Mouse (Mus musculus) kidney, adult 18-20 months (tissue): Measurements from ENCODE around the gene Pygb.

ENCODE experiments used
- DNase-seq: peaks from one replicate; pipeline ENCODE4 v3.0.0; 2021

Gene Pygb

DNA sequence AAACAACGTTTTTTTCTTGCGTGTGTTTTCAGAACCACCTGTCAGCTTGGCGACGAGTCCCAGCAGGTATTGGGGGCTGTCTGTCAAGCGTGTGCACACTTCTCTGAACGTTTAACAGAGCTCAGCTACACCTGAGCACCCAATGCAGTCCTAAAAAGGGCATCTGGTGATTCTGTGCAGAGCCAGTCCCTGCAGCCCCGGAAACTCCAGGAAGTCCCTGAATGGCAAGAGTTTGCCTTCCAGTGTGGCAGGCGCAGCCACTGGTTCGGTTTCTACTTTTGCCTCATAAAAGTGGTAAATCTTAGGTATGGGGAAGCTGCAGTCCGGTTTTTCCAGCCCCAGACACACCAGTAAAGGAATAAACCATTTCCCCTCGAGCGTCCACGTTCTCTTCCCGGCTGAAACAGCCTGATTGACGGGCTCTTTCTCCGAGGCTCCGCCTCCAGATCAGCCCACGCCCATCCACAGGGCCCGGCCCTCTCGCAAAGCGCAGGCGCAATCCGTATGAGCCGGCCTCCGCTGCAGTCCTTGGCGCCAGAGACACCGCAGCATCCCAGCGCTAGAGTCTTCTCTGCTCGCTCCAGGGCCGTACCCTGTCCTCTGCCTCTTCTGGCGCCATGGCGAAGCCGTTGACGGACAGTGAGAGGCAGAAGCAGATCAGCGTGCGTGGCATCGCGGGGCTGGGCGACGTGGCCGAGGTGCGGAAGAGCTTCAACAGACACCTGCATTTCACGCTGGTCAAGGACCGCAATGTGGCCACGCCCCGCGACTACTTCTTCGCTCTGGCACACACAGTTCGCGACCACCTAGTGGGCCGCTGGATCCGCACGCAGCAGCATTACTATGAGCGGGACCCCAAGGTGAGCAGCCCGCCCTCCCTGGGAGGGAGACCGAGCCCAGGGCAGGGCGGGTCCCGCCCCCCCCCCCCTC, at the start of gene Pygb:
TSS of gene Pygb (plus strand) at position 485 of the 930 bp plus-strand sequence.
- peak; percentile 88 for DNase-seq

DNA sequence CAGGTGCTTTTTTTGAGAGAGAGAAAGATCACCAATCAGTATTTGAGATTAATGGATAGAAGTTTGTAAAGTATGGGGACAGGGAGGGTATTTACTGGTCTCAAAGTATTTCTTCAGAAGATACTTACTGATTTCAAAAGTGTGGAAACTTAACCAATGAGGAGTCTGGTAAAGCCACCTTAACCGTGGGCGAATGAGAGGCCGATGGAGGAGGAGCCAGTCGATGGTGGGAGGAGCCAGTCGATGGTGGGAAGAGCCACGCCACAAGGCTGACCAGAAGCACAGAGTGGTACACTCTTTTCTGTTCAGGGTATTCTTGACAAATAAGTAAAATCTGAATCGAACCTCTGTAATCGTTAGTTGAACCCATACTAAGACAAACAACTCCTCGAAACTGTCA, 48.7 kb upstream of the Pygb start:
- DNase-seq: no peak

DNA sequence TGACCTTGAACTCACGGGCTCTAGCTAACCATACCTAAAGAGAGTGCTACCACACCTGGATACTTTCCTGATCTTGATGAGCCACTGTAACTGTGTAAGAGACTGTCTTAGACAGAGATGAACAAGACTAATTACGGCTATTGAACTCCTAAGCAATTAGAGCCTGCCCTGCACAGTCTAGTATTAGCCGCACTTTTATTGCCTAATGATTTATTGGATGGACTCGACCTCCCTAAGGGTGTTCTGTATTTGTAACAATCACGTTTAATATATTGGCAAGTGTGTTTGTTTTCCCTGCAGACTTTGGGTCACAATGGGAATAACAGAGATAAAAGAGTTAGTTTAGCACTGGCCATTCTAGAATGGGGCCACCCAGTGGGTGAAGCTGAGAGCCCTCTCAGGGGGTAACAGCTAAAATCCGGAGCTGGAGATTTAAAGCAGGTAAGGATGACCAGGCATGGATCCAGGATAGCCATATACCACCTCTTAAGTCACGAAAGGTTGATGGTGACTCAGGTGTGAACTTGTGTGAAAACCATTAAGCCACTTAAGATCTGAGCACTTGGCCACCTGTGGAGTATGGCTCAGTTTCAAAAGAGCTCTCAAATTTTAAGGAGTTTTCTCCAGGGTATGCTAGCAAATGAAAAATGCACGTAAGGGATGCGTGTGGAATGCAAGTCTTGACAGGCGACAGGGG, 46.2 kb upstream of the Pygb start:
- no peak for DNase-seq

DNA sequence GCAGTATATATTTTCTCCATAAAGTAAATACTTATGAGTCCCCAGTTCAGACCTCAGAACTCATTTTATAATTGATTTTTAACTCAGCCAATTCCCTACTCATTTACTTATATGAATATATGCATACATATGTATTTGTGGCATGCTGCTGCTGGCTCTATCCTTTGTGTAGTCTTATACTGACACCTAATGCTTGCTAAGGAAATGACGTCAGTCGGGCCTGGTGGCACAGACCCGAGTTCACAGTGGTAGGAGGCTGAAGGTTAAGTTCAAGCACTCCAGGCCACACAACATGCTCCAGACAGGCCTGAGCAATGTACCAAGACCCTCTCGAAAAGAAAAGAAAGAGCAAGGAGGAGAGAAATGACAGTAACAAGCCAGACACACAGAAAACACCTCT, 45.1 kb upstream of the Pygb start:
- no peak for DNase-seq

DNA sequence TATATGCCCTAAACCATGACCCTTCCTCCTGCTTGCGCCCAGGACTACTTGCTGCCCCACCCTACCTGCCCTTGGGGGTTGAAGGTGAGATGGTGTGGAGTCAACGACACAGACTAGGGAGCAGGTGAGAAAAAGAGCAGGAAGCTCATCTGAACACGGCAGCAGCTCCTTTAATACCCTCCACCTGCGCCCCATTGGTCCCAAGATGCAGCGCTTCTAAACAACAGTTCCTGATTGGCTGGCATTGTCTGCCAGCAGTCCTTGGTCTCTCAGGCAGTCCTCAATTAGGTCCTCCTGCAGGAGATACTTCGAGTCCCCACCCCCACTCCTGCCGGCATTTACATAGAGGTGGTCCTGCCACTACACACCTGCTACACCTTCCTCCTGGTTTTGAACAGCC, 41.5 kb upstream of the Pygb start:
- DNase-seq: no peak

DNA sequence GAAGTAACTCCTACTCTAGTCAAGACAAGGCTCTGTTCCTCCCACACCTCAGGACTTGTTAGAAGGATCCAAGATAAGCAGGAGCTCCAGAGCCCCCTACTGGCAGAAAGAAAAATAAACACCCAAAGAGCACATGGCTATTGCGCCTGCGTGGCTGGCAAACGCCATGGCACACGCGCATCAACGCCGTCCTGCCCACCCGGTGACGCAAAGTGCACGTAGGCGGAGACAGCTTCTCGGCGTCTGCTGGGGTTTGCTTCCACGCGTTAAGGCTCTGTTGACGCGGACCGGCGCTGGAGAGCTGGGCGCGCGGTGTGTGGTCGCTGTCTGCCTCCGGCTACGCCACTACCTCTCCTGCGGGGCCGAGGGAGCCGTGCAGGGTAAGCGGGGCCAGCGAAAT, 37.7 kb upstream of the Pygb start, which contains the start of gene Entpd6:
TSS of gene Entpd6 (plus strand) at position 189 of the 400 bp plus-strand sequence.
- DNase-seq: peak; percentile 93

DNA sequence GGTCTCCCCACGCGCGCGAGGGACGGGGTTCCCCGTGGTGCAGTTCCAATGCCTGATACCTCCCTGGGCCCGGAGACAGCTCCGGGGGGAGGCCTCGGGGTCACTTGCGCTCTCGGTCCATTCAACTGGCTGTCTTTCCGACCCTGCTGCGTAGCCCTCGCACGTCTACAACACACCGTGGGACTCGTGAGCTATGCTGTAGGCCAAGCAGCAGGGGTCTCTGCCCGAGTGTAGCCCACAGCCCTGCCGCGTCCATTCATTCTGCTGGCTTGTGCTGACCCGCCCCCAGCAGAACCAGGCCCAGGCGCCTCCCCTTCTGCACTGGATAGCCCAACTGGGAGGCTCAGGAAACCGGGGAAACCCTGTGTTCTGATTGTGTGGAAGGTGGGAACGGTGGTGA, 37.3 kb upstream of the Pygb start:
- no peak for DNase-seq

DNA sequence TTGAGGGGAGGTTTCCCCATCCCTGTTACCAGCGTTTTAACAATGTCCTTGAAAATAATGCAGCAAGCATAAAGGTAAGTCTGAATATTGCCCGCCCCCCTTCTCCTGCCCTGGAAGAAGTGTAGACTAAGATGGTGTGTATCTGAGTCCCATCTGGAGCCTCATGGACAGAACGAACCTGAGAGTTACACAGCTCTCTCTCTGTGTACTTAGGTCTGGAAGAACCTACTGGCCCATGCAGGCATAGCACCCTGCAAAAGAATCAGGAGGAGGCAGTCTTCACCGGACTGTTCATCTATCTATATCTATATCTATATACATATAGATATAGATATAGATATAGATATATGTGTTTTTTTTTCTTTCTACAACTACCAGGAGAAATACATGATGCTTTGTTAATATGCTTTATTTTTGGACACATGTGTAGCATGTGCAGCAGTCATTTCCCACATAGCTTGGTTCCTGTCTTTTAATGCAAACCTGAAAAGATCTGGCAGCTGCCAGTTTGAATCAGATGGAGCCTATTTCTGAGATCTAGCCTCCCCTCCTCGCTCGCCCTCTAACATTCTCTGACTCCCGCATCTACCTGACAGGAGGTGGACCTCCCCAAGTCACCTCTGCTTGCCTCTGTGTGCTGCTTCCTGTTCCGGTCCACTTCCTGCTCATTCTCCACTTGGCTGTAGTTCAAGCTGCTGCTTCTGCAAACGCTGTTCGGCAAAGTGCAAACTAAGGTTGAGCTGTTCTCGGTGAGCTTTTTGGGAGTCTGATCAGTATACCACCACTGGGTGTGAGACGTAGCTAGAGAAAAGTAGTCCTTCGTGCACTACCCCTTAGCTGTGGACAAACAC, 36.2 kb upstream of the Pygb start:
- DNase-seq: peak; percentile 42

DNA sequence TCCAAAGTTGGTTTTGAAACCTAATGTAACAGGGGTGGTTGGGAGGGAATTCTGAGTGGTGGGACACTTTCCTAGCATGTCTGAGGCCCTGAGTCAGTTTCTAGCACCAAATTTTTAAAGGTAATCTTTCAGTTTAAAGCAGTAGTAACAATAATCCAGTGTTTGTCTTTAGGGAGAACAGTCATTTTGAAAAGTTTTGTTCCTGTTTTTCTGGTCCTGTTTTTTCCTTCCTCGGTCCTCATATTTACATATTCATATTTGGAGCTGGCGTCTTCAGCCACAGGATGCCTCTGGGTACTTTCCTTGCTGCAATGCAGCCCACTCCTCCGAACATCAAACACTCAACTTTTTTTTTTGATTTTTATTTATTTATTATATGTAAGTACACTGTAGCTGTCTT, 31.5 kb upstream of the Pygb start:
- no peak for DNase-seq

DNA sequence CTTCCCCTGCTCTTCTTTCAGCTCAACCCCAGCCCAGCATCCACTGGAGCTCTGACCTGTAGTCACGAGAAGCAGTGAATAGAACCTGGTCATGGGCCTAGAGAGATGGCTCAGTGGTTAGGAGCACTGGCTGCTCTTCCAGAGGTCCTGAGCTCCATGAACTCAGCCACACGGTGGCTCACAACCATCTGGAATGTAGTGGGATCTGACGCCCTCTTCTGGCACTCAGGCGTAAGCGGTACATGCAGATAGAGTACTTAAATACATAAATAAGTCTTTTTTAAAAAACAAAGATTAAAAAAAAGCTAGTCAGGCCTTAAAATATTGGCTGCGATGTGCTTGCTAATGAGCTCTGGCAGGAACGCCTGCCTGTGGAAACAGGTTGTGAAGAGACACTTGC, 25.1 kb upstream of the Pygb start:
- no peak for DNase-seq

DNA sequence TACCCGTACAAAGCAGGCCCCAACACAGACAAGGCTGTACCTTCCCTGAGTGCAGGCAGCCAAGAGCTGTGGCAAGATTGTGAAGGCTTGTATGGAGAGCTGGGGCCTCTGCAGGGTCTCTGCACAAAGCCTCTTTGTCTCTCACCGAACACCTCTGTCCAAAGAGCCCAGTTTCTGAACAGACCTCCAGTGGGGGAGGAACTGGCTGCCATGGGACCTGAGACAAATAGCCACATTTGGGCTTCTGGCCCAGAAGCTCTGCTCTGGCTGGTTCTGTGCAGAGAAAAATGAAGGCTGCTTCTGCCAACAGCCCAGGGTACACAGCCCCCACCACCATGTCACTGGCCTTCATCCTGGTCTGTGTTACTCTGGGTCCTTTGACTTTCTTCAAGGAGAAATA, 20.9 kb upstream of the Pygb start:
- no peak for DNase-seq

DNA sequence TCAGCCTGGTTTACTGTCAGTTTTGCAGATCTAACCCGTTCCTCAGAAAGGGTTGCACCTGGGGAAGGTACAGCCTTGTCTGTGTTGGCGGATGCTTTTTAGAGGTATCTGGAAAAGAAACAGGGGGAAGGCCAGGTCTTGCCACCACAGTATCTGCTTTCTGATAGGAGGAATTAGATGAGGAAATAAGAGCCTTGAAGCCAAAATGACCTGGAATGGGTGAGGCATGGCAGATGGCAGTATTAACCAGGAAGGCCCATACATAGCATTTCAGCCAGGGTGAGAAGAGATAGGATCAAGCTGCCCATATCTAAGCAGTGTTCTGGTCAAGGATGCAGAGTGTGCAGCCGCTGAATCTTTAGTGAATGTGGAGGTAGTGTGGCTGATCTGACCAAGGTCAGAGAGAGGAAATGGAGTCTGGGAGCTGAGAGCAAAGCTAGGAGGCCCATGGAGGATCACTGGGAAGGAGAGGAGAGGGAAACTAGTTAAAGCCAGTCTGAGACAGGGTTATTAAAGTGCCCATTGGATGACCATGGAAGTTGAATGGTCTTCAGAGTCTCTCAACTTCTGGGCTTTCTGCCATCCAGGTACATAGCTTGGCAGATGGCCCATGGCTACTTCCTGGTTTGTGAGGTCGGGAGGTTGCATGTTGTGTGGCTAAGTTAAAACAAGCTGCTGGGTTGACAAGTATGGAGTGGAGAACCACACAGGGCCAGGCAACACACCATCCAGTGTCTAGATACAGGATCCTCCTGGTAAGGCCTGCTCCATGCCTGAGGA, 20.3 kb upstream of the Pygb start:
- peak; percentile 70 for DNase-seq

DNA sequence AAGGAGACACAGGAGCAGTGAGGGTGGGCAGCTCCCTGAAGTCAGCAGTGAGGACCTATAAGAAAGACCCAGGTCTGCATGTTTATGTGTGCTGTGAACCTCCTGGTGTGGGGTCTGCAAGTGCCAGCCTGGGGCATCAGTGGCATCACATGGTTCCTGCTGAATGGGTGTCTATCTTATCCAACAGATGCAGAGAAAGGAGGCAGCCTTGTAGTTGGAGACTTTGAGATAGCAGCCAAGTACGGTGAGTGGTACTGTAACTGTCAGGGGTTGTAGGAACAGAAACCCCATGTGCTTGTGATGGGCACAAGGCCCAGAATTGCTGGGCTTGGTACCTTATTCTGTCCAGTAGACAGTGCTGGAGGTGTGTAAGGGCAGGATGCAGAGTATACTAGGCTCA, 17.9 kb upstream of the Pygb start:
- no peak for DNase-seq

DNA sequence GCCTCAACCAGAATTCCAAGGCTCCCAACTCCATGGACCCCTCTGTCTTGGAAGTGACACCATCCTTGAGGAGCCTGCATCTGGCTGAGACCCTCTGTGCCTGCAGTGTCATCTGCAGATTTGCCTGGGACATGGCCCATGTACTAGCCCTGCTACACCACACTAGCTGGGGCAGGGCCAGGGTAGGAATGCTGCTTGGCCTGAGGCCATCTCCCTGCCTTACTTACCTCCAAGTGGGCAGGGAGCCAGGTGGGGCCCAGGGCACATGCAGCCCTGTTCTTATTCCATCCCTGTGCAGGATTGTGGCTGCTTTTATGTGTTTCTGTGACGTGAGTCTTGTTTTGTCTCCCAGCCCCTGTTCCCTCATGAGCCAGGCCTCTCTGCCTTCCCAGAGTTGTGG, 15.8 kb upstream of the Pygb start:
- DNase-seq: peak; percentile 88

DNA sequence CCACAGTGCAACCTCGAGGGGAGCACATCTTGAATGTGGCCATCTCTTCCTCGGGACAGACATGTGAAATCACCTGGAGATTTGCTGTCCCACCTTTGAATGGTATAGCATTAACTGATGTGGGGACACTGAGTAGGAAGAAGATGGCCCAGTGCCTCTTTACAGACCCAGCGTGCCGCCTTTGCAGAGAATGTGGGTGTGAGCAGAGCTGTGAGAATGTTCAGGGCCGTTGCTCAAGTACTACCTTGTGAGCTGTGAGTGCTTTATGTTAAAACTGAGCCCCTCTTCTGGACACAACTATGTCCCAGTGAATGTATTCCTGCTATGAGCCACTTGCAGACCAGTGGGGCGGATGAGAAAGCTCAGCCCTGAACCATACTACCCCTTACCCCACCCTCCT, 15.4 kb upstream of the Pygb start:
- no peak for DNase-seq

DNA sequence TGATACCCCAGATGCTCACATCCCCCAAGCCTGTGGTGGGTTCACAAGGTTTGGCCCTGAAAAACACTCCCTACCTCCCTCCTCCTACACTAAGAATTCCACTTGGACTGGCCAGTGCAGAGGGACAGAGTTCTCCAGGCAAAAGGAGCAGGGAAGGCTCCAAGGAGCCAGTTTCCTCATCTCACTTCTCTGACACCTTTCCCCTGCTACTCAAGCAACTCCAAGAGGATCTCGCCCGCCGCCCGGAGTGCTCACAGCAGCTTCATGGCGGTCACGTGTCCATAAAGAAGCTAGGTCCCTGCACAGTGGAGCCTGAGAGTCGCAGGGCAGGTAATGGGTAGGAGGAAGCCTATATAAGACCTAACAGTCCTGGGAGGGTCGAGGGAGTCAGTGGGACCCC, 14.5 kb upstream of the Pygb start:
- no peak for DNase-seq

DNA sequence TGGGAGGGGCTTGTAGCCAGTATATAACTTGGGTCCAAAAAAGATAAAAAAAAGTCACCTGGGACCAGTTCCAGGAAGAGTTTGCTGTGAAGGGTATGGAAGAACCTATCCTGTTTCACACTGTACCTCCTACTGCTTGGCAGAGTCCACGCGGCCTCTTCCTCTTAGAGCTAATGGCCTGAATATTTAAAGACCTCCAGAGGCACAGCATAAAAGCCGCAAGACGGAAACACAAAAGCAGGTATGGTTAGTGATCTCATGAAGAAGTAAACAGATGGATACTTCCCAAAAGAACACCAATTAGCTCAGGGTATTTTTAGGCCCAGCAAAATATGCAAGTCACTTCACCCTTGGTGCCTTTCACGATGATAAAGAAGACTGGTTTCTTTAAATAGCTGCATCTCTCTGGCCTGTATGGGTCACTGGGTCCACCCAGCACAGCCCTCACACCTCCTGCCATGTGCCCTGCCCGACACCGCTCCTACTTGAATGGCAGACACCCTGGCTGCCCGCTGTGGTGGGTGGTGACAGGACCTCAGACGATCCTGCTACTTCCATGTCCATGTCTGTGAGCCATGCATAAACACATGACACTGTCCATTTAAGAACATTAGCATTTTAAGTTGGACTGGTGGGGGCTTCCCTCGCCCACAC, 13.9 kb upstream of the Pygb start:
- DNase-seq: no peak

DNA sequence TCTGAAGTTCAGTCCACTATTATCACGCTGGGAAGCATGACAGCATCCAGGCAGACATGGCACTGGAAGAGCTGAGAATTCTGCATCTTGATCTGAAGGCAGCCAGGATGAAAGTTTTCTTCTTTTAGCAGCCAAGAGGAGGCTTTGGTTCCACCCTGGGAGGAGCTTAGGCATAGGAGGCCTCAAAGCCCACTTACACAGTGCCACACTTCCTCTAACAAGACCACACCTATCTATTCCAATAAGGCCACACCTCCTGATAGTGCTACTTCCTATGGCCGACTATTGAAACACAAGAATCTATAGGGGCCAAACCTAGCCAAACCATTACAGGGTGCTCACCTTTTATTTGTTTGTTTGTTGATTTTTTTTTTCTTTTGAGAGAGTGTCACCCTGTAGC, 3.7 kb upstream of the Pygb start:
- DNase-seq: no peak

DNA sequence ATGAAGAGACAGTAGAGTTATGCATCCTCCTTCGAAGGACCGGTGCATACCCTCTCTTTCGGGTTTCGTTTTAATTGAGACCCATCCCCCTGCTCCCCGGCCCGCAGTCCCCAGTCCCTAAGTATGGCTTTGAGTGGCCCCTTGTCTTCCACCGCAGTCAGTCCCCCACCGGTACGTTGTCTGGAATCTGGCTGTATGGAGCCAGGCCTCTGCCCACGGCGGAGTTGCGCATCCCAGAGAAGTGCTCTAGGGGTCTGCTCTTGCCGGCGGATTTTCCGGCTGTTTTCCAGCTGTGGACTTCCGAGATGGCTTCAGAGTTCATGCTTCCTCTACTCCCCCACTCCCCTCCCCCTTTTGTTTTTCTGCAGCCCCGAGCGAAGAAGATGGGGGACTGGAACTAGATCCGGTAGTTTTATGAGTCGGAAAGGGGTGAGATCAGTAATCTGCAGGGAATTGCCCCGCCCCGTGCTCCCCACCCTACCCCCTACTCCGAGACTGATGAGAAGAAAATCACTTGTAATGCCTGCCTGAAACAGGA, 768 bp downstream of the Pygb start:
- DNase-seq: no peak

DNA sequence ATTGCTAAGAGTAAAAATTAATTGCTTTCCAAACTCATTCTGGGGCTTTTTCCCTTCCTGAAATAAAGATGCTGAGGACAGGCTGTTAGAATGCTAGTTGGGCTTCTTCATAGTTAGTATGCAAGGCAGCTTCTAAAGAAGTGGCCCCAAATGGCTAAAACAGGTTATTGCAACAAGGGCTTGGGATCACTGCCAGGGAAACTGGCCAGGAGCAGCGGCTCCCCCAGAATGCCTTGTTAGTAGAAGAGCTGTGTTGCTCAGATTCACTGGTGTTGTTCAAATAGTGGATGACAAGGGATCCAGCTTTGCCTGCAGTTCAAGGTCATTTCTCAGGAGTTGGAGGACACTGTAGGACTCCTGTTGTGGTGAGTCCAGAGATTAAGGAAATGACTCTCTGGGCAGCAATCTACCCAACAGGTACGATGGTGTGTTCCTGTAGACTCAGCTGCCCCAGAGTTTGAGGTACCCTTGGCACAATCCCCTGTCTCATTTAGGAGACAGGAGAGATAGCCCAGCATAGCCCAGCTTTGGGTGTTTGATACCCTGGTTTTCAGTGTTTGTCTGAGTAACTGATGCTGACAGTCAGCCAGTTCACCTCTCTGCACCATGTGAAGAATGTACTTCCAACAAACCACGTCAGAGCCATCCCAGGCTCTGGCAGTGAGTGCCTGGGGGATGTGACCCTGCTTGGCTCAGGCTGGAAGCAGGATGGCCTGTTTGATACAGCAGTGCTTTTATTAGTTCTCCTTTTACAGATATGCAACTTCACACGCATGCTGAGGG, 2.4 kb downstream of the Pygb start:
- DNase-seq: peak; percentile 74

DNA sequence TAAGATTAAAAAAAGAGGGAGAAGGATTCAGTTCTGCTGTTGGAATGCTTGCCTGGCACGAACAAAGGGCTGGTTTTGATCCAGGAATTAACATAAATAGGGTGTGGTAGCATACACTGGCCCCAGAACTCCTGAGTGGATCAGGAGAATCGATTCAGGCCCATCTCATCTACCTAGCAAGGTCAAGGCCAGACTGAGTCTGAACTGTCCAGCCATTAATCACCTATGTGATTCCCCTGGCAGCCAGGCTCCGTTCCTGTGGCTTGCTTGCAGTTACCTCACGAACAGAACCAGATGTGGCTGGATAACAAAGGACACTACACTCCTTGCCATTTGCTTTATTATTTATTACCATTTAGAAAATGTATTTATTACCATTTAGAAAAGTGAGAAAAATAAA, 6.8 kb downstream of the Pygb start:
- no peak for DNase-seq
